Mouse (Mus musculus) liver, embryonic 12.5 days (tissue): ENCODE results near the gene Dock1. TPM values are rescaled to one million over a fixed set of nuclear protein-coding genes. Genes with fewer than 3 reads are reported as not detected.

Experiments used
- ATAC-seq: fragments of 200-750 bp; cut with Nextera tagmentation; 2 replicates; pipeline ENCODE4 v1.8.0; 2017; ENCODE audit warnings: moderate number of reproducible peaks, mild to moderate bottlenecking, moderate library complexity
- H3K27ac ChIP-seq: fragments of 300-500 bp; sonication (generic); 2 replicates; pipeline ENCODE4 v1.5.1; 2016; ENCODE audit warnings: mild to moderate bottlenecking
- H3K27me3 ChIP-seq: fragments of 300-500 bp; sonication (generic); replicated peaks from 2 replicates; pipeline ENCODE4 v1.6.1; 2016; ENCODE audit warnings: mild to moderate bottlenecking, moderate library complexity
- H3K36me3 ChIP-seq: fragments of 300-500 bp; sonication (generic); 2 replicates; pipeline ENCODE4 v1.6.1; 2016; ENCODE audit warnings: mild to moderate bottlenecking, moderate library complexity
- H3K4me1 ChIP-seq: fragments of 300-500 bp; sonication (generic); 2 replicates; pipeline ENCODE4 v1.6.1; 2016
- H3K4me2 ChIP-seq: fragments of 300-500 bp; sonication (generic); 2 replicates; pipeline ENCODE4 v1.6.1; 2016; ENCODE audit warnings: mild to moderate bottlenecking, moderate library complexity
- H3K4me3 ChIP-seq: fragments of 300-500 bp; sonication (generic); 2 replicates; pipeline ENCODE4 v1.5.1; 2016; ENCODE audit warnings: mild to moderate bottlenecking, moderate library complexity
- H3K9ac ChIP-seq: fragments of 300-500 bp; sonication (generic); 2 replicates; pipeline ENCODE4 v1.6.1; 2016; ENCODE audit warnings: mild to moderate bottlenecking, moderate library complexity
- H3K9me3 ChIP-seq: fragments of 300-500 bp; sonication (generic); replicated peaks from 2 replicates; pipeline ENCODE4 v1.6.1; 2016; ENCODE audit warnings: mild to moderate bottlenecking, moderate library complexity
- WGBS: fragments of 180-500 bp; shearing (Covaris S2); methylation state at CpG from one replicate; pipeline ENCODE4 v1.1.7; 2016; ENCODE audit not compliant: insufficient replicate concordance; 5-methylcytosine and 5-hydroxymethylcytosine counted together
- polyA plus RNA-seq: library from polyadenylated mRNA; unstranded; fragments of >200 nt; fragmentation: Nextera tagmentation; extraction: Ambion mirVana; gene quantifications from 2 replicates; pipeline ENCODE4 v1.2.1, GENCODE M21; 2016

Gene Dock1
- polyA plus RNA-seq, 1 experiment from 2014 or later = 6.4 TPM

DNA sequence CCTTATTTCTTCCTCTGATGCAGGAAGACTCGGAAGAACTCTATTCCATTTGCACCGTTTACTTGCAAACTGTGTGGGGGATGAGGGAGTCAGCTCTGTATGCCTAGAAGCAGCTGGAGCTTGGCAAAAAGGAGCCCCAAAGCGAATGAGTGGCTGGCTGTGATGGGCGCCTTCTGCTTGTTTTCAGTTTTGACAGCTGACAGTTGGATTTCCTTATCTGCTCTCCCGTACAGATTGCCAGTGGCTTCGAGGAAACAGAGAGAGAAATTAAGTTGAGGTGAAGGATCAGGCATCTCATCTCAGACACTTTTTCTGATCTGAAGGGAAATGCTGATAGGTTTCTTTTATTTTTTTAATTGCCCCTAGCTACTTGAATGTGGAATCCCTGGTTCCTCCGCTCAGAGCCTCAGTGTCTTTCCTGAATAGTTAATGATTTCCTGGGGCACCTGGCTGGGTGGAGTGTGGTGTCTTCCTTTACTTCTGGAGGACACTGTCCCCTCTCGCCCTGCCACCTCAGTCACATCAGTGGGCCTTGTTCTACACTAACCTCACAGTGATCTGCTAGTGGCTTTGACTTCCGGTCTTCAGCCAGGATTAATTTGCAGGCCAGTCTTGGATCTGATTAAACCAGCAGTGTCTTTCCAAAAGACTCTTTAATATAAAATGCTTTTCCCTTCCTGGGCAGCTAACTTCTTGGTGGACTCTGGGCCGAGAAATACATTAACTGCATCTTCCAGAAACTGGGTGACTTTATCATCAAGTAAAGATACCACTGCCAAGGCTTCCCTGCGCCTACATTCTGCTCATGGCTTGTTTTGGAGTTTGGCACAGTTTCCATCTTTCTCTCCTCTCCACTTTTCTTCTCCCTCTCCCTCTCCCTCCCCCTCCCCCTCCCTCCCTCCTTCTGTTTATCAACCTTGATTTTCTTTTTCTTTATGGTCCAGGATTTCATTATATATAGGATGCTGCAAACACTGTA lies 55.4 kb downstream of the Dock1 start:
- ATAC-seq = no peak
- Histone ChIP-seq H3K4me1 (no peaks in the 10 kb centered on the region), H3K27ac (no peak overlapping the region), H3K27me3 (no peaks in the 10 kb centered on the region), H3K4me2 (no peak overlapping the region), H3K4me3 (no peak overlapping the region), H3K36me3 (no peaks in the 10 kb centered on the region), H3K9ac (no peak overlapping the region), H3K9me3 (no peaks in the 10 kb centered on the region)
- WGBS = 34% methylated on average over 11 of the region's 11 CpGs

- H3K27ac ChIP-seq = no peak overlapping the region
- no peak overlapping the region for H3K4me2 ChIP-seq
- 76% methylated on average over 5 of the region's 5 CpGs for WGBS
These were observed 56.2 kb downstream of the Dock1 start for GRCm38 (mm10) chr7:134726530-134727258.

GRCm38 (mm10) chr7:134729348-134729747 lies 58.9 kb downstream of the Dock1 start:
- no peak for ATAC-seq
- Histone ChIP-seq H3K27ac (no peak overlapping the region), H3K9ac (no peak overlapping the region), H3K36me3 (no peaks in the 10 kb centered on the region), H3K27me3 (no peaks in the 10 kb centered on the region), H3K4me2 (no peak overlapping the region), H3K4me3 (no peak overlapping the region), H3K4me1 (no peaks in the 10 kb centered on the region), H3K9me3 (no peaks in the 10 kb centered on the region)

More at GRCm38 (mm10) chr7:134726530-134727258, 56.2 kb downstream of the Dock1 start:
- Histone ChIP-seq H3K36me3 (no peaks in the 10 kb centered on the region), H3K27me3 (no peaks in the 10 kb centered on the region), H3K4me3 (no peak overlapping the region), H3K9me3 (no peaks in the 10 kb centered on the region), H3K4me1 (no peaks in the 10 kb centered on the region), H3K9ac (no peak overlapping the region)
- no peak for ATAC-seq

DNA sequence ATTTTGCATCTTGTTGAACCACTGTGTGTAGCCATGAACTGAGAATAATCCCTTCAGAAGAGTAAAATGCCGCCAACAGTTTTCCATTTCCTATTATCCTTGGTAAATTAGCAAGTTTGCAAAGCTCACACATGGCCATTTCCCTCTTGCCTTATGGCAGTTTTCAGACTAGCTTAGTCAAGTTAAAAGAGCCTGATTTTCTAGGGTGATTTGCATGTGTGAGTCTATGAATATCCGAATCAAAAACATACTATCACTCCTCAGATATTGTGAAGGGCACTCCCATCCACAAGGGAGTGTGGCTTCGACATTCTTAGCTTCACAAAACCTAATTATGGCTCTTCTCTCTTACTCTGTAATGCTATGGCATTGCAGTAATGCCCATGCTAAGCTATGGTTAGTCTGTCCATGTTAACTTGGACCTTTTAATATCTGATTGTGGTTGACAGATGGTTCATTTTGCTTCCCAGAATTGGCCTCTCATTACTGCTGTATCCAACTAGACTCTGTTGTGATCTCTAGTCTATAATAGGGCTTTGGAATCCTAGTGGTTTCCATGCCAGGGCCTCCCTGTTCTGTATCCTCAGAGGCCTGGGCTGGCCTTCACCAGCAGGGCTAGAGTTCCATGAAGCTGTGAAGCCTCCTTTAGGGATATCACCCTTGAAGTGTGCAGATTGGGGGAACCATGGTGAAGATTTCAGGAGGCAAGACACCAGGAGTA lies 60.1 kb downstream of the Dock1 start:
- Histone ChIP-seq H3K4me2 (no peak overlapping the region), H3K9me3 (no peaks in the 10 kb centered on the region), H3K4me1 (no peaks in the 10 kb centered on the region), H3K27me3 (no peaks in the 10 kb centered on the region), H3K27ac (no peak overlapping the region), H3K36me3 (no peaks in the 10 kb centered on the region), H3K4me3 (no peak overlapping the region), H3K9ac (no peak overlapping the region)
- WGBS = 56% methylated on average over 3 of the region's 3 CpGs
- no peak for ATAC-seq

DNA sequence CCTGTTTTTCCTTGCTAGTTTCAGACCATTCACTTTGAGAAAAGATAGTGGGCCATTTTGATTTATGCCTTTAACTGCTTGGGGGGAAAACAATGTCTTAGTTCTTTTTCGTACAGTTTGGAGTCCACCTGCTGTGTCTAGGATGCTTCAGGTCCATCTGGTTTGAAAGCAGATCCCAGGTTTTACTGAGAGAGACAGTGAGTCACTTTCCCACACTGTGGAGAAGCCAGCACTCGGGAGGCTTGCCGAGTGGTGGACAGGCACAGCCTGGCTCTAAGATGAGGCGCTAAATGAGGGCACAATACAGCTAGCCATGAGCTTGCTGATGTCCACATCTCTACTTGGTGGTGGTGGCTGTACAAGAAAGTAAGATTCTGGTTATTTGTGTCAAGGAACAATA lies 76.6 kb downstream of the Dock1 start:
- no peak overlapping the region for H3K27ac ChIP-seq
- no peak overlapping the region for H3K4me3 ChIP-seq
- ATAC-seq = no peak
- H3K9me3 ChIP-seq = no peaks in the 10 kb centered on the region
- WGBS = 70% methylated on average over 4 of the region's 4 CpGs
- no peaks in the 10 kb centered on the region for H3K4me1 ChIP-seq
- peaks cover 37% of the 10 kb centered on the region for H3K36me3 ChIP-seq
- H3K27me3 ChIP-seq = no peaks in the 10 kb centered on the region
- no peak overlapping the region for H3K9ac ChIP-seq
- H3K4me2 ChIP-seq = no peak overlapping the region

DNA sequence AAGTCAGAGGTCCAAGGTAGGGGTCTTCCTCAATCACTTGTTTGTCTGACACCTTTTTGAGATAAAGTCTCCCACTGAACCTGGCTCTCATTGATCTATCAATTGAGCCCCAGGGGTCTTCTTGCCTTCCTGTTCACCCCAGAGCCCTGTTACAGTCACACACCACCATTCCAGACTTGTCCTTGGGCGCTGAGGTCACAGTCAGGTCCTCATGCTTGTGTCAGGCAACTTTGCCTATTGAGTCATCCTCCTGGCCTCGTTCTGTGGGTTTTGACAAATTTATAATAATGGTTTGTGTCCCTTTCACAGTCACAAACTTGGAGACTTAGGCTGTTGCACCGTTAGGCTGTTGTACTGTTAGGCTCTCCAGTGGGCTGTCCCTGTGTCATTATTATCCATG lies 77.9 kb downstream of the Dock1 start:
- ATAC-seq = no peak
- WGBS = 65% methylated on average over 3 of the region's 3 CpGs

GRCm38 (mm10) chr7:134749613-134750012 lies 79.2 kb downstream of the Dock1 start:
- H3K4me1 ChIP-seq = no peaks in the 10 kb centered on the region
- no peak for ATAC-seq

More for the DNA sequence above, 77.9 kb downstream of the Dock1 start:
- Histone ChIP-seq H3K36me3 (peaks cover 40% of the 10 kb centered on the region), H3K9ac (no peak overlapping the region), H3K9me3 (no peaks in the 10 kb centered on the region), H3K4me3 (no peak overlapping the region), H3K27ac (no peak overlapping the region), H3K27me3 (no peaks in the 10 kb centered on the region), H3K4me2 (no peak overlapping the region), H3K4me1 (no peaks in the 10 kb centered on the region)

DNA sequence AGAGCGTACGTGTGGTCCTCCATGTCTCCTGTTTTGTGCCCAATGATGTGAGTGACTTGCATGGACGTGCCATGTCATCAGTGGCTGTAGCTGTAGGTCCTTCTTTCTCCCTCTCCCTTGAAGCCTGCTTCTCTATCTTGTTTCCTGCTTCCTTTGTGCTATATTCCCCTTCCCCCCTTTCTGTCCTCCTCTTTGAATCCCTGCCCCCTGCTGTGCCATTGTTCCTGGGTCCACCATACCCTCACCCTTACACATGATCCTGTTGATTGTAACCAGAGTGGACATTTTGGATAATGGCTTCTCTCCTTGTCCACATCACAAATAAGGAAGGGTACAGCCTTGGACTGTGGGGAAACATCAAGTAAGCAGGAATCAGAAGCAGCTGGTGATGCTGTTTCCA lies 81.0 kb downstream of the Dock1 start:
- H3K27ac ChIP-seq = no peak overlapping the region
- H3K4me1 ChIP-seq = no peaks in the 10 kb centered on the region
- H3K27me3 ChIP-seq = no peaks in the 10 kb centered on the region
- WGBS = 70% methylated on average over 3 of the region's 3 CpGs
- no peak overlapping the region for H3K9ac ChIP-seq
- H3K4me3 ChIP-seq = no peak overlapping the region
- no peaks in the 10 kb centered on the region for H3K9me3 ChIP-seq
- ATAC-seq = no peak
- H3K36me3 ChIP-seq = peaks cover 42% of the 10 kb centered on the region
- no peak overlapping the region for H3K4me2 ChIP-seq

More at GRCm38 (mm10) chr7:134749613-134750012, 79.2 kb downstream of the Dock1 start:
- peaks cover 36% of the 10 kb centered on the region for H3K36me3 ChIP-seq
- H3K4me3 ChIP-seq = no peak overlapping the region
- H3K27me3 ChIP-seq = no peaks in the 10 kb centered on the region
- H3K9me3 ChIP-seq = no peaks in the 10 kb centered on the region
- H3K9ac ChIP-seq = no peak overlapping the region
- 48% methylated on average over 1 of the region's 1 CpGs for WGBS
- no peak overlapping the region for H3K27ac ChIP-seq
- no peak overlapping the region for H3K4me2 ChIP-seq

DNA sequence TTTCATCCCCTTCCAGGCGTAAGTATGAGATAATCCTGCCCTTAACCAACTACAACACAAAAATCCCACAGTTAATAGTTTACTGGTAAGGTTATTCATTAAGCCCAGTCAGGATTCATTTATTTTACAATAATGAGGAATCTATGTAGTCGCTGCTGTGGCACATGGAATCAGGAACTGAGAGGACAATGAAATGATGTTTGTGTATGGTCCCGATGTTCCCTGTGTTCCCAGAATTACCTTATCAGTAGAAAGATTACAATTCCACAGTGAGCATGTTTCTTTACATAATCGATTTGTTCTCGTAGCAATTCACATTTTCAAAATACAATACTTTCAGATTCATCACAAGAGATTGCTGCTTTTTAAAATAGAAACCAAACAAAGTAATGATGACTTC lies 83.0 kb downstream of the Dock1 start:
- Histone ChIP-seq H3K4me1 (no peaks in the 10 kb centered on the region), H3K9ac (no peak overlapping the region), H3K36me3 (peaks cover 45% of the 10 kb centered on the region), H3K9me3 (no peaks in the 10 kb centered on the region), H3K27ac (no peak overlapping the region), H3K4me3 (no peak overlapping the region), H3K27me3 (no peaks in the 10 kb centered on the region), H3K4me2 (no peak overlapping the region)
- 69% methylated on average over 5 of the region's 5 CpGs for WGBS
- ATAC-seq = no peak

DNA sequence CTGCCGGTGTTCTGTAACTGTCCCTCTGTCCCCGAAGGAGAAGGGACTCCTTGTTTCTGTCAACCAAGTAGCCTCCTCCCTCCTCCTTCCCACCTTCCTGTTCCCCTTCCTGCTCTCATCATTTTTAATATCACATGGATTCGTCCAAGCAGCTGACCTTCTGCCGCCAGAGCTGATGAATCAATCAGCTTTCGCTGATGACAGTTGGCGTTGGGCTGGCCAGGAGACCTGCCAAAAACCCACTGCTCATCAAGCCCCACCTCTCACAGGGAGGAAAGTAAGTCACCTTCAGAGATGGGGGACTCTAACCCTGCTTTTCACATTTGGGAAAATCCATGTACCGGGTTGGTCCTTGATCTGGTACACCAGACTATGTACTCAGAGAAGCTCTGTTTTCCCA lies 87.2 kb downstream of the Dock1 start:
- 81% methylated on average over 7 of the region's 7 CpGs for WGBS
- Histone ChIP-seq H3K9me3 (no peaks in the 10 kb centered on the region), H3K27me3 (no peaks in the 10 kb centered on the region), H3K4me2 (no peak overlapping the region), H3K36me3 (peaks cover 43% of the 10 kb centered on the region), H3K27ac (no peak overlapping the region), H3K9ac (no peak overlapping the region), H3K4me3 (no peak overlapping the region), H3K4me1 (no peaks in the 10 kb centered on the region)
- no peak for ATAC-seq

DNA sequence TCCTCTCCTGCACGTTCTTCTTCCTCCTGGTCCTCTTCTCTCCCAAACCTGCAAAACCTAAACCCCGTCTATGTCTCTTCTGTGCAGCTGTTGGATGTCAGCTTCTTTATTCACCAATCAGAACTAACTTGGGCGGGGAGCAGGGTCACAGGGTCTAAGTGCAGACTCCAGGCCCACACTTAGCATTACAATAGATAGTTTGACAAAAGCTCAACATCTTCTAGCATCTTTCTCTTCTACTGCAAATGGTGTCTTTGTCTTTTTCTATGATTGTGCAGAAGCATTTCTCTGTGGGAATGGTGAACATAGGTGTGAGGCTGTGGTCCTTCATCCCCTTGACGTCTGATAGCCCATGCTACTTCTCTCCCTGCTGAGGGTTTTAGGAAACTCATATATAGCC lies 91.3 kb downstream of the Dock1 start:
- no peaks in the 10 kb centered on the region for H3K27me3 ChIP-seq
- ATAC-seq = no peak
- H3K4me3 ChIP-seq = no peak overlapping the region
- H3K9me3 ChIP-seq = no peaks in the 10 kb centered on the region
- peaks cover 46% of the 10 kb centered on the region for H3K36me3 ChIP-seq
- WGBS = 73% methylated on average over 4 of the region's 4 CpGs
- no peak overlapping the region for H3K9ac ChIP-seq
- H3K27ac ChIP-seq = no peak overlapping the region
- no peak overlapping the region for H3K4me2 ChIP-seq
- H3K4me1 ChIP-seq = no peaks in the 10 kb centered on the region

DNA sequence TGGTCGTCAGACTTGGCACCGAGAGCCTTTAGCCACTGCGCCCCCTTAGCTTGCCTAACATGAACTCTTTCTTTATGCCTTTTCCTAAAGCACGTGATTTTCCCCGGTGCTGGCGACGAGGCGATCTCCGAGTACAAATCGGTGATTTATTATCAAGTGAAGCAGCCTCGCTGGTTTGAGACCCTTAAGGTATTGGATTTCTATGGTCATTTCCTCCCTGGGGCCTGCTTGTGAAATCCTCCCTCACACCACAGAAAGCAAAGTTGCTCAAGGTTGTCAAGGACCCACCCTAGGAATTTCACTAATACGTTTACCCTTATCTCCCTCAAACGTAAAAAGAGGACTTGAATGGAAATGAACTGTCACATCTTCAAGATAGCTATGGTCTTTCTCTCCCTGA lies 94.7 kb downstream of the Dock1 start:
- Histone ChIP-seq H3K9ac (no peak overlapping the region), H3K4me1 (no peaks in the 10 kb centered on the region), H3K27me3 (no peaks in the 10 kb centered on the region), H3K4me2 (no peak overlapping the region), H3K36me3 (peaks cover 47% of the 10 kb centered on the region), H3K9me3 (no peaks in the 10 kb centered on the region), H3K4me3 (no peak overlapping the region), H3K27ac (no peak overlapping the region)
- ATAC-seq = no peak
- 75% methylated on average over 13 of the region's 13 CpGs for WGBS
